Mouse (Mus musculus) liver, postnatal 0 days (tissue): ENCODE results near the gene Cdk17. TPM values are rescaled to one million over a fixed set of nuclear protein-coding genes. Genes with fewer than 3 reads are reported as not detected.

ENCODE experiments used
- ATAC-seq: fragments of 200-750 bp; cut with Nextera tagmentation; 2 replicates; pipeline ENCODE4 v1.8.0; 2017; ENCODE audit warnings: mild to moderate bottlenecking, moderate library complexity
- DNase-seq: peaks from one replicate; pipeline ENCODE4 v3.0.0-alpha.2; 2016
- H3K27ac ChIP-seq: fragments of 300-500 bp; sonication (generic); 2 replicates; pipeline ENCODE4 v1.5.1; 2014; ENCODE audit warnings: antibody characterized with exemption, moderate library complexity, mild to moderate bottlenecking, low read depth
- H3K27me3 ChIP-seq: fragments of 300-500 bp; sonication (generic); 2 replicates; pipeline ENCODE4 v1.6.1; 2014; ENCODE audit warnings: low read length, control low read depth, mixed read lengths; ENCODE audit not compliant: insufficient read depth
- H3K36me3 ChIP-seq: fragments of 300-500 bp; sonication (generic); replicated peaks from 2 replicates; pipeline ENCODE4 v1.6.1; 2014; ENCODE audit warnings: mild to moderate bottlenecking, control low read depth, low read length, moderate library complexity, mixed read lengths; ENCODE audit not compliant: insufficient read depth
- H3K4me1 ChIP-seq: fragments of 300-500 bp; sonication (generic); 2 replicates; pipeline ENCODE4 v1.6.1; 2014; ENCODE audit warnings: antibody characterized with exemption, mild to moderate bottlenecking, control low read depth; ENCODE audit not compliant: insufficient read depth
- H3K4me2 ChIP-seq: fragments of 300-500 bp; sonication (generic); 2 replicates; pipeline ENCODE4 v1.6.1; 2014; ENCODE audit warnings: low read depth, mild to moderate bottlenecking, low read length, moderate library complexity, mixed read lengths
- H3K4me3 ChIP-seq: fragments of 300-500 bp; sonication (generic); 2 replicates; pipeline ENCODE4 v1.5.1; 2014; ENCODE audit warnings: low read depth, low read length
- H3K9ac ChIP-seq: fragments of 300-500 bp; sonication (generic); replicated peaks from 2 replicates; pipeline ENCODE4 v1.6.1; 2014; ENCODE audit warnings: mild to moderate bottlenecking, moderate library complexity
- H3K9me3 ChIP-seq: fragments of 300-500 bp; sonication (generic); 2 replicates; pipeline ENCODE4 v1.6.1; 2016; ENCODE audit warnings: mild to moderate bottlenecking, control low read depth, low read length, mixed read lengths
- CTCF ChIP-seq: sonication (generic); IDR thresholded peaks from 2 replicates; pipeline ENCODE4 v1.5.1; 2016; ENCODE audit warnings: antibody characterized with exemption, low read depth
- EP300 ChIP-seq: IDR thresholded peaks from 2 replicates; pipeline ENCODE4 v1.6.1; 2016; ENCODE audit warnings: antibody characterized with exemption, low read depth, mild to moderate bottlenecking
- WGBS: fragments of 180-500 bp; shearing (Covaris S2); extraction: QIAGEN DNeasy Blood & Tissue Kit; methylation state at CpG from one replicate; pipeline ENCODE4 v1.1.7; 2014; ENCODE audit not compliant: insufficient replicate concordance; 5-methylcytosine and 5-hydroxymethylcytosine counted together
- polyA plus RNA-seq: library from polyadenylated mRNA; unstranded; fragments of >200 nt; fragmentation: Nextera tagmentation; extraction: Ambion mirVana; gene quantifications from 2 replicates; pipeline ENCODE4 v1.2.1, GENCODE M21; 2015

Cdk17 gene
- polyA plus RNA-seq, 1 experiment from 2014 or later: 7.4 TPM

GRCm38 (mm10) chr10:93126025-93126424 lies 34.6 kb upstream of the Cdk17 start:
- TF ChIP-seq CTCF: no peak
- TF ChIP-seq EP300: no peak
- no peaks in the 10 kb centered on the region for H3K27me3 ChIP-seq
- no peaks in the 10 kb centered on the region for H3K36me3 ChIP-seq
- H3K9ac ChIP-seq: no peak overlapping the region
- H3K4me2 ChIP-seq: no peak overlapping the region
- no peak overlapping the region for H3K4me3 ChIP-seq
- ATAC-seq (no peak), DNase-seq (no peak)
- no peaks in the 10 kb centered on the region for H3K9me3 ChIP-seq
- H3K4me1 ChIP-seq: peaks cover 27% of the 10 kb centered on the region
- no peak overlapping the region for H3K27ac ChIP-seq
- WGBS: 65% methylated on average over 3 of the region's 3 CpGs

DNA sequence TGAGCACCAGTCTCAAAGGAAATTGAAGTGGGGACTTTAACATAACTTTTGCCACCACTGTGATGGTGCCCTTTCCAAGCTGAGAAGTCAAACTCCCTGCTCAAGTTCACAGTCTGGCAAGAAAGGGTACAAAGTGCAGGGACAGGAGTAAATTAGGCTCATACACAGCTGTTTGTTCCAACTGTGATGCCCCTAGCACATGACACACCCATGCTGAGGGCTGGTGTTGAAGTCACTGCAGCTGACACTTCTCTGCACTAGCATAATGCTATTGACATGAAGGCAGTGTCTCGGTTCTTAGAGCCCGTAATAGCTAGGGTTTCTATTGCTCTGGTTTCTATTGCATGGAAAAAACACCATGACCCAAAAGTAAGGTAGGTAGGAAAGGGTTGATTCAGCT lies 32.1 kb upstream of the Cdk17 start:
- WGBS: 78% methylated on average over 2 of the region's 2 CpGs
- TF ChIP-seq CTCF (no peak), EP300 (no peak)

DNA sequence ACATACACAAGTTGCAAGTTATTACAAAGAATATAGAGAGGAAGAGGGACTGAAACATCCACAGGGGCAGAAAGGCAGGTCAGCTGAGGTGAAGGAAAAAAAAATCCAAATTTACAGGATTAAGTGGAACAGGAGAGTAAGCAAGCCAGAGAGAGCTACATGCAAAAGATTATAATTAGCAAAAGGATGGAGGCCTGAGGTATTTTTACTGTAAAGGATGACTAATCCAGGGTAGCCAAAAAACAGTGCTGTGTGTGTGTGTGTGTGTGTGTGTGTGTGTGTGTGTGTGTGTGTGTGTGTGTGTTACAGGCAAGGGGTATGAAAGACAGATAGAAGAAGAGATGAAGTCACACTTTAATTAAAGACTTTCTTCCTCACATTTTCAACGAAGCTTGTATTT lies 31.3 kb upstream of the Cdk17 start:
- no peak for ATAC-seq
- peaks cover 8% of the 10 kb centered on the region for H3K4me1 ChIP-seq
- H3K27me3 ChIP-seq: no peaks in the 10 kb centered on the region
- H3K27ac ChIP-seq: no peak overlapping the region
- no peak for DNase-seq
- no peaks in the 10 kb centered on the region for H3K36me3 ChIP-seq
- TF ChIP-seq CTCF (no peak), EP300 (no peak)
- 76% methylated on average over 1 of the region's 1 CpGs for WGBS
- H3K4me2 ChIP-seq: no peak overlapping the region
- no peak overlapping the region for H3K9ac ChIP-seq
- H3K9me3 ChIP-seq: no peaks in the 10 kb centered on the region
- no peak overlapping the region for H3K4me3 ChIP-seq

More for the DNA sequence above, 32.1 kb upstream of the Cdk17 start:
- peaks cover 16% of the 10 kb centered on the region for H3K4me1 ChIP-seq
- no peak overlapping the region for H3K27ac ChIP-seq
- H3K36me3 ChIP-seq: no peaks in the 10 kb centered on the region
- no peak overlapping the region for H3K9ac ChIP-seq
- ATAC-seq (no peak), DNase-seq (no peak)
- no peaks in the 10 kb centered on the region for H3K9me3 ChIP-seq
- H3K4me3 ChIP-seq: no peak overlapping the region
- H3K4me2 ChIP-seq: no peak overlapping the region
- H3K27me3 ChIP-seq: no peaks in the 10 kb centered on the region

- no peak for ATAC-seq
- peaks cover 4% of the 10 kb centered on the region for H3K4me1 ChIP-seq
- H3K9ac ChIP-seq: no peak overlapping the region
- H3K4me2 ChIP-seq: no peak overlapping the region
- no peaks in the 10 kb centered on the region for H3K36me3 ChIP-seq
- H3K27ac ChIP-seq: no peak overlapping the region
- 76% methylated on average over 9 of the region's 9 CpGs for WGBS
- TF ChIP-seq CTCF (no peak), EP300 (no peak)
- no peak overlapping the region for H3K4me3 ChIP-seq
- no peak for DNase-seq
- no peaks in the 10 kb centered on the region for H3K27me3 ChIP-seq
- no peaks in the 10 kb centered on the region for H3K9me3 ChIP-seq
These were observed 30.7 kb upstream of the Cdk17 start for GRCm38 (mm10) chr10:93129904-93130455.

DNA sequence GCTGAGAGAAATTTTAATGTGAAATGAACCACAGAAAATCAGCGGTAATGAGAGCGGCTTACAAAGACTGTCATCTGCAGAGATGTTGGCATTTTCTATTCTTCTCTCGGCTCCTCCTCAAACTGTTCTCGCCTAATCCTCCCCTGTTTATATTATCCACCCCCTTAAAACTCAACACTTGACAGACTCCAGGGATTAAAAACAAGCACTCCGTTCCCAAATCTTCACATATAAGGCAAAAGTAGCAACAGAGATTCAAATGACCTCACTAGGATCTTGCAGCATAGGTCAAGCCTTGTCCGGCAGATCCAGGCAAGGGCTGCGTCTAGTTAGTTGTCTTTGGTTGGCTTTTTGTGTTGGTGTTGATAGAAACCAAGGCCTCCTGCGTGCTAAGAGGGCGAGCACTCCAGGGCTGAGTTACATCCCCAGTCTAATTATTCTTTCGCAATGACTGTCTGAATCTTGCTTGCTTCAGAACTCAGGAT lies 30.2 kb upstream of the Cdk17 start:
- Histone ChIP-seq H3K4me1 (peaks cover 4% of the 10 kb centered on the region), H3K27me3 (no peaks in the 10 kb centered on the region), H3K9me3 (no peaks in the 10 kb centered on the region), H3K4me2 (no peak overlapping the region), H3K36me3 (no peaks in the 10 kb centered on the region), H3K4me3 (no peak overlapping the region), H3K9ac (no peak overlapping the region), H3K27ac (no peak overlapping the region)
- ATAC-seq (no peak), DNase-seq (no peak)
- no peak for TF ChIP-seq CTCF
- no peak for TF ChIP-seq EP300
- WGBS: 82% methylated on average over 10 of the region's 10 CpGs

GRCm38 (mm10) chr10:93131865-93132566 lies 28.7 kb upstream of the Cdk17 start:
- H3K27me3 ChIP-seq: no peaks in the 10 kb centered on the region
- no peaks in the 10 kb centered on the region for H3K36me3 ChIP-seq
- no peak for TF ChIP-seq EP300
- no peak for TF ChIP-seq CTCF
- H3K4me2 ChIP-seq: no peak overlapping the region
- no peak overlapping the region for H3K27ac ChIP-seq
- no peaks in the 10 kb centered on the region for H3K9me3 ChIP-seq
- H3K4me3 ChIP-seq: no peak overlapping the region
- 84% methylated on average over 9 of the region's 9 CpGs for WGBS
- H3K4me1 ChIP-seq: no peaks in the 10 kb centered on the region
- ATAC-seq (no peak), DNase-seq (no peak)
- H3K9ac ChIP-seq: no peak overlapping the region

GRCm38 (mm10) chr10:93138730-93139129 lies 21.9 kb upstream of the Cdk17 start:
- no peak overlapping the region for H3K27ac ChIP-seq
- H3K4me3 ChIP-seq: no peak overlapping the region
- H3K4me1 ChIP-seq: peaks cover 13% of the 10 kb centered on the region
- no peaks in the 10 kb centered on the region for H3K9me3 ChIP-seq
- H3K36me3 ChIP-seq: no peaks in the 10 kb centered on the region
- WGBS: 83% methylated on average over 3 of the region's 3 CpGs
- no peak for TF ChIP-seq EP300
- TF ChIP-seq CTCF: no peak
- no peak overlapping the region for H3K4me2 ChIP-seq
- DNase-seq (no peak), ATAC-seq (no peak)
- no peaks in the 10 kb centered on the region for H3K27me3 ChIP-seq
- no peak overlapping the region for H3K9ac ChIP-seq
